Mouse (Mus musculus): Measurements from ENCODE around the gene Vill. TPM values are rescaled to one million over a fixed set of nuclear protein-coding genes. Genes with fewer than 3 reads are reported as not detected.

The Vill gene
- polyA plus RNA-seq, 1 experiment from 2014 or later, result 3.3 TPM

GRCm38 (mm10) chr9:119088148-119088801 is 35.7 kb downstream of the Vill start:
- H3K9ac ChIP-seq, result 0 out of 2 replicates have a peak overlapping the region, but pooled peaks have one; percentile 22
- H3K36me3 ChIP-seq, result no peaks in the 10 kb centered on the region
- no peak overlapping the region for H3K27ac ChIP-seq (replicated peaks)
- H3K4me1 ChIP-seq (replicated peaks), result peaks cover 53% of the 10 kb centered on the region
- H3K9me3 ChIP-seq, result no peaks in the 10 kb centered on the region
- ATAC-seq (ENCODE audit: low FRiP score, low read depth), result peak; percentile 55
- 0 out of 2 replicates have a peak, but pooled peaks cover 3% of the 10 kb centered on the region for H3K27me3 ChIP-seq
- 4% methylated on average over 24 of the region's 24 CpGs for WGBS
- H3K4me3 ChIP-seq, result peak overlapping the region; percentile 30
- H3K4me2 ChIP-seq, result peak overlapping the region; percentile 53

DNA sequence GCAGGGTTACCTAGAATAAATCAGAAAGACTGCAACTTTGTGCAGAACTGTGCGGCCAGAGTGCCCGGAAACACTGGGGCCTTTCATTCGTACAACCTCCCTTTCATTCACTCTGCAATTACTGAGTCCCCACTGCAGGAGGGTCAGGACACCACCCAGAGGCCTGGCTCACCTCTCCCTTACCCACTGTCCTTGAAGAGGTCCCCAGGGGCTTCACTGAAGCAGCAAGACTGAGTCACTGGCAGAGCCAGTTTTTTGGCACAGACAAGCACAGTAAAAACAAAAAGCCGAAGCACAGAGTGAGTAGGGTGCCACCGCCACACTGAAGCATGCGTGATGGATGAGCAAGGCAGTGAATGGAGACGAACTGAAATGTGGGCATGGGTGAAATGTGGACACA is 36.9 kb downstream of the Vill start:
- H3K9ac ChIP-seq, result no peak overlapping the region
- H3K4me2 ChIP-seq, result no peak overlapping the region
- H3K27me3 ChIP-seq, result 0 out of 2 replicates have a peak, but pooled peaks cover 3% of the 10 kb centered on the region
- 38% methylated on average over 7 of the region's 7 CpGs for WGBS
- H3K4me1 ChIP-seq (replicated peaks), result peaks cover 64% of the 10 kb centered on the region
- ATAC-seq (ENCODE audit: low FRiP score, low read depth), result no peak
- H3K36me3 ChIP-seq, result no peaks in the 10 kb centered on the region
- H3K27ac ChIP-seq (replicated peaks), result peak overlapping the region; percentile 45; the same call in 1 of the 2 replicates
- H3K4me3 ChIP-seq, result no peak overlapping the region
- H3K9me3 ChIP-seq, result no peaks in the 10 kb centered on the region

DNA sequence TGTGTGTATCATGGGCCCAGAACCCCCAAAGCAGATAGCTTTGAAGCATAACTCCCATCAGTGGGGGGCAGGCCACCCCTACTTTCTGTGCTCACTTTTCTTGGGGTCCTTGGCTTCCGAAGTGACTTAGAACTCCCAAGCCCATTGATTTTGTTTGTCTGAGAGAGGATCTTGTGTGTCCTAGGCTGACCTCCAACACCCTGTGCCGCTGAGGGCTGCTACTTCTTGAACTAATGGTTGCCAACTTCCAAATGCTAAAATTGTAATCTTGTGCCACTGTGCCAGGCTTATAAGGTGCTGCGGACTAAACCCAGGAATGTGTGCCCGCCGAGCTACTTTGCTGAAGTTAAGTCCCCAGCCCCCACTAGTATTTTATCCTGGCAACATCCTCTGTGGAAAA is 37.9 kb downstream of the Vill start:
- H3K36me3 ChIP-seq, result no peaks in the 10 kb centered on the region
- H3K4me2 ChIP-seq, result no peak overlapping the region
- H3K27ac ChIP-seq (replicated peaks), result no peak overlapping the region
- 90% methylated on average over 5 of the region's 5 CpGs for WGBS
- H3K9ac ChIP-seq, result no peak overlapping the region
- peaks cover 66% of the 10 kb centered on the region for H3K4me1 ChIP-seq (replicated peaks)
- peaks cover 6% of the 10 kb centered on the region; the same call in 1 of the 2 replicates for H3K27me3 ChIP-seq
- ATAC-seq (ENCODE audit: low FRiP score, low read depth), result no peak
- no peak overlapping the region for H3K4me3 ChIP-seq
- H3K9me3 ChIP-seq, result no peaks in the 10 kb centered on the region

- peaks cover 8% of the 10 kb centered on the region; the same call in 1 of the 2 replicates for H3K27me3 ChIP-seq
- WGBS, result 57% methylated on average over 12 of the region's 12 CpGs
- peaks cover 62% of the 10 kb centered on the region for H3K4me1 ChIP-seq (replicated peaks)
- no peaks in the 10 kb centered on the region for H3K9me3 ChIP-seq
- no peak for ATAC-seq (ENCODE audit: low FRiP score, low read depth)
- H3K4me2 ChIP-seq, result peak overlapping the region; percentile 87
- peak overlapping the region; percentile 61; the same call in 1 of the 2 replicates for H3K9ac ChIP-seq
- peak overlapping the region; percentile 64 for H3K4me3 ChIP-seq
- no peak overlapping the region for H3K27ac ChIP-seq (replicated peaks)
- H3K36me3 ChIP-seq, result no peaks in the 10 kb centered on the region
Observed at GRCm38 (mm10) chr9:119091581-119092310, 39.2 kb downstream of the Vill start.

GRCm38 (mm10) chr9:119092473-119093418 is 40.2 kb downstream of the Vill start:
- Histone ChIP-seq H3K4me3 (peak overlapping the region; percentile 64), H3K9me3 (no peaks in the 10 kb centered on the region), H3K36me3 (no peaks in the 10 kb centered on the region), H3K4me1 (replicated peaks) (peaks cover 52% of the 10 kb centered on the region), H3K27ac (replicated peaks) (peak overlapping the region; percentile 74; the same call in 1 of the 2 replicates), H3K4me2 (peak overlapping the region; percentile 87), H3K9ac (peak overlapping the region; percentile 61), H3K27me3 (peaks cover 6% of the 10 kb centered on the region; the same call in 1 of the 2 replicates)
- ATAC-seq (ENCODE audit: low FRiP score, low read depth), result no peak
- 3% methylated on average over 45 of the region's 45 CpGs for WGBS

- peak within 1 kb of the TSS; percentile 74 for H3K27ac ChIP-seq (replicated peaks)
- H3K4me3 ChIP-seq, result peak within 1 kb of the TSS; percentile 64
- 7% methylated on average over 44 of the region's 45 CpGs for WGBS
- H3K4me1 ChIP-seq (replicated peaks), result peaks cover 42% of the 10 kb centered on the region
- H3K4me2 ChIP-seq, result peak within 1 kb of the TSS; percentile 87
- H3K9me3 ChIP-seq, result no peaks in the 10 kb centered on the region
- no peaks in the 10 kb centered on the region for H3K36me3 ChIP-seq
- peaks cover 6% of the 10 kb centered on the region; the same call in 1 of the 2 replicates for H3K27me3 ChIP-seq
- ATAC-seq (ENCODE audit: low FRiP score, low read depth), result peak; percentile 87
- H3K9ac ChIP-seq, result peak within 1 kb of the TSS; percentile 61
Observed at GRCm38 (mm10) chr9:119093419-119094295, 41.1 kb downstream of the Vill start, which contains the start of gene Plcd1. TSS of gene Plcd1 (minus strand) at chr9:119093502.

- Histone ChIP-seq H3K27me3 (peaks cover 6% of the 10 kb centered on the region; the same call in 1 of the 2 replicates), H3K9me3 (no peaks in the 10 kb centered on the region), H3K4me3 (no peak overlapping the region), H3K27ac (replicated peaks) (peak overlapping the region; percentile 74; the same call in 1 of the 2 replicates), H3K4me2 (peak overlapping the region; percentile 87), H3K9ac (no peak overlapping the region), H3K36me3 (no peaks in the 10 kb centered on the region), H3K4me1 (replicated peaks) (peaks cover 38% of the 10 kb centered on the region)
- peak; percentile 23; the same call in 1 of the 2 replicates for ATAC-seq (ENCODE audit: low FRiP score, low read depth)
- WGBS, result 52% methylated on average over 13 of the region's 13 CpGs
Observed at GRCm38 (mm10) chr9:119094462-119095109, 42.0 kb downstream of the Vill start.

DNA sequence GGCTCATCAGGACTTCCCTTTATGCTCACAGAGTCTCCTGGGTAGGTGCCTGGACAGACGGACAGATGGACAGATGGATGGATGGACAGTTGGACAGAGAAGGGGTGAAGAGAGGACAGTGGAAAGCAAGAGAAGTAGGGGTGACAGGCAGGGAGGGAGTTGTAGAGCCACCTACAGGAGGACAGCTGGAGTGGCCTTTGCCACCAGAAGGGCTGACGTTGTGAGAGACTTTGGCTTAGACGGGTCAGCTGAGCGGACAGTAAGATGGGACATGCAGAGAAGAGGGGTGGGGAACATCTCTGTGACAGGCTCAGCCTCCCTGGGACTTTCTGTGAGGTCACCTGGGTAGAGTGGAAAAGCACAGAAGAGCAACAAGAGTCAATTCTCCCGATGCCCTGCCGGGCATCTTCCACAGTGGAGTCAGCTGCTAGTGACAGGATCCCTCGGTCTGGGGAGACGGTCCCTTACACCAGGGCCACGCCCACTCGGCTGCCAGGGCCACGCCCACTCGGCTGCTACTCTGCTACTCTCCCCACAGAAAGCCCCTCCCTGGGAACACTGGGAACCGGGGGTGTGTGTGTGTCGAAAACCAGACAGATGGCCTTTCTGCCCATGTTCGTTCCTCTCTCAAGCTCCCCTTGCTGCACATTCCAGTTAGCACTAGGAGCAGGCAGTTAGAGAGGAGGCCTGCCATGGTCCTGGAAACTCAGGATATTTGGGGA is 47.8 kb downstream of the Vill start:
- H3K4me3 ChIP-seq, result no peak overlapping the region
- H3K9me3 ChIP-seq, result no peaks in the 10 kb centered on the region
- H3K4me1 ChIP-seq (replicated peaks), result peaks cover 5% of the 10 kb centered on the region; the same call in 1 of the 2 replicates
- no peak overlapping the region for H3K27ac ChIP-seq (replicated peaks)
- no peak overlapping the region for H3K9ac ChIP-seq
- H3K27me3 ChIP-seq, result 0 out of 2 replicates have a peak, but pooled peaks cover 3% of the 10 kb centered on the region
- ATAC-seq (ENCODE audit: low FRiP score, low read depth), result no peak
- WGBS, result 17% methylated on average over 15 of the region's 15 CpGs
- no peaks in the 10 kb centered on the region for H3K36me3 ChIP-seq
- no peak overlapping the region for H3K4me2 ChIP-seq

- H3K27me3 ChIP-seq, result no peaks in the 10 kb centered on the region
- H3K9me3 ChIP-seq, result no peaks in the 10 kb centered on the region
- H3K4me2 ChIP-seq, result peak within 1 kb of the TSS; percentile 61
- H3K36me3 ChIP-seq, result no peaks in the 10 kb centered on the region
- 2% methylated on average over 44 of the region's 44 CpGs for WGBS
- no peak within 1 kb of the TSS for H3K27ac ChIP-seq (replicated peaks)
- H3K4me3 ChIP-seq, result peak within 1 kb of the TSS; percentile 60
- peak; percentile 93 for ATAC-seq (ENCODE audit: low FRiP score, low read depth)
- H3K9ac ChIP-seq, result peak within 1 kb of the TSS; percentile 28
- peaks cover 5% of the 10 kb centered on the region; the same call in 1 of the 2 replicates for H3K4me1 ChIP-seq (replicated peaks)
Observed at GRCm38 (mm10) chr9:119101992-119102782, 49.6 kb downstream of the Vill start, which contains the start of gene Dlec1. TSS of gene Dlec1 (plus strand) at chr9:119102478.

Data from hindbrain, embryonic 15.5 days (tissue).